Mouse (Mus musculus): ENCODE data around the gene Mdk.

- no peak for TF ChIP-seq CTCF (IDR thresholded peaks at IDR 0.05; ENCODE audit: low read depth, low read length)
- TF ChIP-seq POLR2A (IDR thresholded peaks at IDR 0.05; ENCODE audit: extremely low read depth, insufficient read depth, low read length), result no peak
These were observed 4.1 kb upstream of the Mdk start for GRCm38 (mm10) chr2:91936154-91936553.
